Mouse (Mus musculus) testis, postnatal 10 days (tissue): ENCODE measurements around the gene Ppp2r5e.
"Not testable (repeated sequence)": the region's sequence is repeated elsewhere in the genome, so short reads cannot be mapped to it uniquely, and the experiment has no call there.

Experiments used
- DNase-seq: peaks from one replicate; pipeline ENCODE4 v3.0.0; 2021; ENCODE audit warnings: low spot score

The Ppp2r5e gene

DNA sequence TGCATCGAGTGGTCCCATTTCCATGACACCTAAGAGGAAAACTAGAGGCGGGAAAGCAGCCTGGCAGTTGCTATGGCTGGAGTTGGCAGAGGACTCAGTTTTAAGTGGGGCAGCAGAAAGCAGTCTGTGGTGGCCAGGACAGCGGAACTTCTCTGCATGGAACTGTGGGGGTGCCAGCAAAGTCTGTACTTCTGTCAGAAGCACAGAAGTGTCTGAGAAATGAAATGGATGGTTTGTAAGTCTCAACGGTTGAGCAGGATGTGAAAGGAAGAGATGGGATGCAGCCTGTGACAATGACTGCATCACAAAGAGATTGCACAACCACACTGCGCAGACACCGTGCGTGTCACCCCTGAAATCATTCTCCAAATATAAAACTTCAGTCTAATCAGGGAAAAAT is 149.8 kb downstream of the Ppp2r5e start:
- DNase-seq, result no peak

- DNase-seq, result not testable (repeated sequence)
Observed at GRCm38 (mm10) chr12:75432400-75432799, 163.6 kb downstream of the Ppp2r5e start.

- no peak for DNase-seq
Observed at GRCm38 (mm10) chr12:75429685-75430396, 166.2 kb downstream of the Ppp2r5e start.

DNA sequence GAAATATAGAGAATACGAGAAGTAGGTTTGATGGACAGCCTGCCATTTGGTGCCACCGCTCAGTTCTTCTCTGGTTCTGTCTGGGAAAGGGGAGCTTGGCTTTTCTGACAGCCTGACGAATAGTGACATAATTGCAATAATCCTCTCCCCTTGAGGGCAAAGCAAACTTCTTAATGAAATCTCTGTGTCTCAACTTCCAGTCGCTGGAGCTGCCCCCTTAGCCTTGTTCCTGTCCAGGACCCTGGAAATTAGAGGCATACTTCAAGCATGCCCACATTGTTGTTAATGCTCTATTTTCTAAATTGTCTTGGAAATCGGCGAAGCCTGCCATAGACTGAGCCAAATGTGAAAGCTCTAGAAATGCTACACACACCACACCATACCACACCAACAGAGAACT is 167.3 kb downstream of the Ppp2r5e start:
- no peak for DNase-seq

GRCm38 (mm10) chr12:75425882-75426281 is 170.2 kb downstream of the Ppp2r5e start:
- no peak for DNase-seq

DNA sequence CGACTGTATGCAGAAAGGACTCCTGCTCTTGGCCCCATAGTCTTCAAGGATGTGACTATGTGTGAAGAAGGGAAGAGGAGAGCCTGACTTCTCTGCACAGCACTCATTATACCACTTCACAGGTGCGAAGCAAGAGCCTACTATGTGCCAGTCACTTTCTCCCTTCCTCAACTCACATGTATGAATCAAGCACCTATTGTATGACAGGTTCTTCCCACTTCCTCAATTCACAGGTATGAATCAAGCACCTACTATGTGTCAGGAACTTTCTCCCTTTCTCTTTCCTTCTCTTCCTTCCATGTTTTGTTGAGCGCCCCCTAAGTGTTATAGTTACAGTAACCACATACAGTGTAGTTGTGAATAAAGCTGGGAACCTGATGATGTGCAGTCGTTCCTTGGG is 171.2 kb downstream of the Ppp2r5e start:
- no peak for DNase-seq

GRCm38 (mm10) chr12:75424359-75424758 is 171.7 kb downstream of the Ppp2r5e start:
- DNase-seq, result no peak

DNA sequence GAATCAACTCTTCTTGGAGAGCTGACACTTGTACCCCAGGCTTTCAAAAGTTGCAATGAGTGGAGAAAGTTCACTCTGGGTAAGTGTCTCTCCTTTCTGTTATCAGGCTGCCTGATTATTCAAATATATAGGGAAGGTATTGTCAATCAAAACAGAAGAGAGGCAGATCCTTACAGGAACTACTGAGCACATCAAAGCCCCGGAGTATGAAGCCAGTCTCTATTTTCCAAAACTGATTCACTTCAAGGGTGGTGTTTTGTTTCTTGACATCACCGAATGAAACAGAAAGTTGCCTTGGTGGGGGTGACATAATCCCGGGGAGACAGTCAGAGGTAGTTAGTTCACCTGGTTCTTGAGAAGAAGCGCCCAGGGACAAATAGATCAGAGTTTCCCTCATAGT is 179.4 kb downstream of the Ppp2r5e start, which contains the start of gene Gphb5:
Gphb5 (minus strand) TSS at position 101 of the 400 bp plus-strand sequence.
- no peak for DNase-seq

- no peak for DNase-seq
Observed at GRCm38 (mm10) chr12:75414991-75415390, 181.1 kb downstream of the Ppp2r5e start.

GRCm38 (mm10) chr12:75412964-75413363 is 183.1 kb downstream of the Ppp2r5e start:
- no peak for DNase-seq
